Mouse (Mus musculus) heart, postnatal 10 days (tissue): ENCODE measurements around the gene Prdx2. TPM values are rescaled to one million over a fixed set of nuclear protein-coding genes. Genes with fewer than 3 reads are reported as not detected.

Experiments used
- DNase-seq, 2 experiments: peaks; one replicate each; pipeline ENCODE4 v3.0.0; 2021
- intact Hi-C: fragments of 180-260 bp; cut with DNase I; formaldehyde crosslinking; loops from one replicate; pipeline ENCODE4 v1.15.1; 2025
- total RNA-seq, 2 experiments: library from RNA; stranded (reverse); gene quantifications; 2 replicates each; pipeline ENCODE4 v1.2.3; 2021

Gene Prdx2
- total RNA-seq, 2 experiments from 2014 or later, result 689 to 769 TPM

DNA sequence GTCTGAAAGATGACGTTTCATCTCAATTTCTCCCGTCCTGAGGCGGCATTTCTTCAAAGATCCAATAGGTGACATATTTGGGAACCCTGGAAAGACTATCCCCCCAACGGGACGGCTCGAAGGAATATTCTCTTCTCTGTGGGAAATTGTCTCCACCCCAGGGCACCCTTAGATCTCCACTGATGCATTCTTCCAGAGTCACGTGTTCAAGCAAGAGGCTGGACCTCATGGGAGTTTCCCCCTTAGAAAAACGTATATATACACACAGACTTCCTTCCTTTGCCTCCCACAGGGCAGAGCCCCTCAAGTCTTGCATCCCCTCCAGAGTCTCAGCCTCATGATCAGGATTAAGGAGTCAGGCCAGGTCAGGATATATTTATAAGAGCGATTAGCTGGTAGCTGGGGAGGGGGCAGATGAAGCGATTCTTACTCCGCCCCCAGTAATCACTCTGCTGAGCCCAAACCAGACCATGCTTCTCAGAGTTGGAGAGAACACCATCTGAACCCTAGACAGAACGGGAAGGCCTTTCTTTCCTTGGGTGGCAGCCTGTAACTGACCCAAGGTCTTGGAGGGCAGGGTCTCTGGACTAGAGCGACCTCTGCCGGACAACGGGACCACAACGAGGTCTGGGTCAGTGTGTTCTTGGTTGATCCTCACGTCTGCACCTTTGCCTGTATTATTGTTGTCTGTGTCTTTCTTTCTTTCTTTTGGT lies 22.7 kb upstream of the Prdx2 start, which contains the start of gene Rtbdn:
Rtbdn (plus strand) TSS at position 464 of the 713 bp plus-strand sequence.
- no peak for DNase-seq
- intact Hi-C loops, result no loop called here

DNA sequence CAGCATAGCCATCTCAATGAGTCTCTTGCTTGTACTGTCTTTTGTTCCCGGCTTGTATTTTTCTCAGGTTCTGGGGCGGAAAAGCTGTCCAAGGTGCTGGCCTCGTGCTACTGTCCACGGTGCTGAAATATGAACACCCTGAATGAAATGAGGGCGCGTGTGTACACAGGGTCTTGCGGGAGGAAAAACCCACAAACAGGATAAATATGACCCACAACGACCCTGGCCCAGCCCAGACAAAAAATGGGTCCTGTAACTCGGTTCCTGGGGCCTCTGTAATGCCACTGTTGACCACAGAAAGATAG lies 22.2 kb upstream of the Prdx2 start:
- DNase-seq, result peak; percentile 61 to 73
- intact Hi-C loops, result no loop called here

DNA sequence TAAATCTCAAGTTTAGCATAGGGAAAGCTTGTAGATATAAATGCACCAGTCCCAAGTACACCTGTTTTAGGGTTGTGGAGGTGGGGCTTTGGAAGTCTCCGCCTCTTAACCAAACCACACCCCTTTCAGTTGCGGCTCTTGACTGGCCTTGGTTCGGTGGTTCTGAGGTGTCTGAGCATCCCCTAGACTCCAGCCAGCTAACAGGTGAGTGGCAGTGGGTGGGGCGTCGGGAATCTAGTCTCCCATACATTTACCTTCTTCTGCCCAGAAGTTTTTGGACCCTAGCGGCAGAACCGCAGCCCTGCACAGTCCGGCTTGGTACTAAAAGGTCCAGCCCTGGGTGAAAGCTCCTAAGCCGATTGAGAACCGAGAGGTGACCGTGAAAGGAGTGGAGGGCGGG lies 19.6 kb upstream of the Prdx2 start:
- intact Hi-C loops, result no loop called here
- DNase-seq, result no peak

DNA sequence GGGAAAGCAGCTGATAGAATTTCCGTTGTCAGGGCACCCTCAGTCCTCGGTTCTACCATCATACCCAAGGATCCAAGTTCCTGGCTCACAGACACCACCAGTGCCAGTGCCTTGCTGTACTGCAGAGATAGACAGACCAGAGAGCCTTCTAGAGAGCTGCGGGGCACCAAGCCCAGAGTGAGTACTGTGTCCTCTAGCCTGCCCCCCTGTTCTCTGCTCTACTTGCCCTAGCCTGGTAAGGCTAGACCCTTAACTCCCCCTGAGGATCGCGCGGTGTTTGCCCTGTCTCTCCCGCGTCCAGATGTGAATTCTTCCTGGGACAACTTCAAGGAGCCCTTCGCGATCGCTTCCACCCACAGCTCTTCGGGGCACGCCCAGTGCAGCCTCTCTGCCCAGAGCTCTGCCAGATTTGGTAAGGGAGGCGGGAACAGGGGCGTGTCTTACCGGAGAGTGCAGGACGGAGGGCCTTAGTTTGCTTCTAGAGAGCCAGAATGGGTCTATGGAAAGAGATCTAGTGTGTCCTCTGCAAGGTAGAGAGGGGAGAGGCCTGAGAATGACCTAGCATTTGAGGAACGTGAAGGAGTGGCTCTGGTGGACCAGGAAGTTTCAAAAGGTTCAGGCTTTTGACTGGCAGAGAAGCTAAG lies 16.7 kb upstream of the Prdx2 start:
- intact Hi-C loops, result no loop called here
- peak; percentile 35 to 56 for DNase-seq

DNA sequence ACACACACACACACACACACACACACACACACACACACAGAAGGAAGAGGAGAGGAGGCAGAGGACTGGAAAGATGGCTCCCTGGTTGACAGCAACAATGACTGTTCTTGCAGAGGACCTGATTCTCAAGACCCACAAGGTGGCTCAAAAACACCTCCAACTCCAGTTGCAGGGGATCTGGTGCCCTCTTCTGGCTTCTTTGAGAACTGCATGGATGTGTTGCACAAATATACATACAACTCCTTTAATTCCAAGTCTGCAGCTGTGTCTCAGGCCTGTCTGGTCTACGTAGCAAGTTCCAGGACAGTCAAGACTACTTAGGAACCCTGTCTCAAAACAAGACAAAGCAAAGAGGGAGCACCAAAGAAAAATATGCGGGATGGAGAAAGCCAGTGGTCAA lies 12.6 kb upstream of the Prdx2 start:
- DNase-seq, result peak; percentile 51 to 81
- intact Hi-C loops, result loop anchor here (5.0 kb wide), 1 partner anchor 41 kb away; no protein-coding TSS in a partner anchor

DNA sequence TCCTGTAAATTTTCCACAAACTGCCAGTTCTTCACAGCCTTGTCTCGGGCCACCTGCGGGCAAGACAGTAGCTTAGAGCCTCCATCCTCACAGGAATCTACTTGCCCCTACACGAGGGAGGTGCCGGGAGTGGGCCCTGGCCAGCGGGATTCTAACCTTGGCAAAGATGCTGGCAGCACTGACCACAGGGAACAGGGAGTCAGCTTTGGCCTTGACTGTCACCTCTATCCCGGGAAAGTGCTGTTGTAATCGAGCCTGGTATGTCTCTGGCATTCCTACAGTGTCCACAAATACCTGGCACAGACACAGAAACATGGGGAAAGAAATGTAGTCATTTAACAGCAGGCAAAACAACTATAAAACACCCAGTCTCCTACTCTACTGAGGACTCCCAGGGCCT lies 9.6 kb upstream of the Prdx2 start:
- intact Hi-C loops, result loop anchor here (5.0 kb wide), 1 partner anchor 37 kb away; no protein-coding TSS in a partner anchor
- DNase-seq, result peak; percentile 63 to 65

DNA sequence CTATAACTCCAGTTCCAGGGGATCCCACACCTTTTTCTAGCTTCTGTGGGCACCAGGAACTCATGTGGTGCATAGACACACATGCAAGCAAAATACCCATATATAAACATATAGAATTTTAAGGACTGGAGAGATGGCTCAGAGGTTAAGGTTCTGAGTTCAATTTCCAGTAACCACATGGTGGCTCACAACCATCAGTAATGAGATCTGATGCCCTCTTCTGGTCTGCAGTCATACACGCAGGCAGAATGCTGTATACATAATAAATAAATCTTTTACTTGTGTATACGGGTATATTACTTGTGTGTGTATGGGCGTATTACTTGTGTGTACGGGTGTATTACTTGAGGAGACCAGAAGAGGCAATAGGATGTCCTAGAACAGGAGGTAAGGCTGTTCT lies 5.4 kb upstream of the Prdx2 start:
- DNase-seq, result no peak
- intact Hi-C loops, result no loop called here

DNA sequence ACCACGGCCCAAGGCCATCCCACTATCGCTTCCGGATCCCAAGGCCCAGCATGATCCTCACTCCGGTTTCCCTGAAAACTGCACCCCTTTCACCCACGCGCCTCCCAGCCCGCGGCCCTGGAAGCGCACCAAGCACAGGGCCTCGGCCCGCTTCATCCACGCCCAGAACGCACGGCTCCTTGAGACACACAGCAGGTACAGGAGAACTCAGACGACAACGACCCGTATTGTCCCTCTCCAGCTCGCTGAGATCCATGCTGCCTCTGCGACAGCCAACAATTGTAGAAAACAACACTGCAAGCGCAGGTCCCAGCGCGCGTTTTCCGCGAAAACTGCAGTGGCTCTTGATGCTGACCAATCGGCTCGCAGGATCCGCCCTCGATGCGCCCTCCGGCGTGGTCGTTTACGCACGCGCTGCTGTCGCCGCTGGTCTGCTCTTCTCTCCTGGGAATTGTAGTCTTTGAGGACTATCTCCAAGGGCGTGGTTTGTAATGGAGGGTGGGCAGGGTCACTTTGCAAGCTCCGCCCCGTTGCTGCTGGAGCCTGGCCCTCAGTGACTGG lies 3.6 kb upstream of the Prdx2 start:
- peak; percentile 95 for DNase-seq
- intact Hi-C loops, result no loop called here

DNA sequence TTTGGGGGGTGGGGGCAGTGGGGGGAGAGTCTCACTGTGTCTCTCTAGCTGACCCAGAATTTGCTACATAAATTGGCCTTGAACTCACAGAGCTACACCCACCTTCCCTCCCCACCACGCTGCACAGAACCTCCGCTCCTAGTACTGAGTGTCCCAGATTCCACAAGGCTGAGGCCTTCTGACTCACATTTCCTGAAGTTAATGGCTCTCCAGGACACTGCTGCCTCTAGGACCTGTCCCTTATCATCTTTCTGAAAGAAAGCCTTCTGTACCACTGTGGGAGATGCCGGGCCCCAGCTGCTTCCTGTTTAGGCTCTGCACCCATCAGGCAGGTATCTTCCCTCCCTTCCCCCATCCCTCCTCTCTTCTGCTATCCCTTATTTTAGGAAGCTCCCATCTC lies 2.8 kb upstream of the Prdx2 start:
- intact Hi-C loops, result no loop called here

DNA sequence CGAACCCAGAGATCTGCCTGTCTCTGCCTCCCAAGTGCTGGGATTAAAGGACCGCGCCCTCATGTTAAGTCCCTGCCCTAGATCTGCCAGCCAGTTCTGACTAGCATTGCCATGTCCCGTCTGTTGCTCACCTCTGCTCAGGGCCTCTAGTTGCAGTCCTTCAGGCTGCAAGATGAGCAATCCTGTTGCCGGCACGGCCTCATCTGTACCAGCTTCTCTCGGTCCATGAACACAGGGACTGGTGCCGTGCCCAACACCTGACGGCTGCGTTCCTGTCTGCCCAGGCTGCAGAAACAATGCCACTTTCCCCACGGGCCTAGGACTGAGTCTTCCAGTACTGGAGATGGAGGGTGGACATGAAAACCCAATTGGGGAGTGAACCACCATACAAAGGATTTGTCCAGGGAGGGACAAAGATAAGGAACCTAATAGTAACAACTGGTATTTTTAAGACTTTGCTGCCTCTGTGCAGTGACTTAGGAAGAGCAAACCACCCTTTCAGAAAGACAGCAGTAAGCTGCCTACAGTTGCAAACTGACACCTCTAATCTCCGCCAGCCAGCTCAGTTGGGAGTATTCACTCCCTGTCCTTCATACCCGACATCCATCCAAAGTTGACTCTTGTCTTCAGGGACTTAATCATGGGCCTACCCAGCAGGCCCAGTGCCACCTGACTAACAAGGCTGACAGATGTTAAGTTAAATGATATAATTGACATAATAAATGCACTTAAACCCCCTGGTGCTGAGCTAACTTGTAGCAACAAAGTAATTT lies 1.7 kb upstream of the Prdx2 start:
- DNase-seq, result no peak
- intact Hi-C loops, result no loop called here

More for the DNA sequence above, 2.8 kb upstream of the Prdx2 start:
- no peak for DNase-seq

DNA sequence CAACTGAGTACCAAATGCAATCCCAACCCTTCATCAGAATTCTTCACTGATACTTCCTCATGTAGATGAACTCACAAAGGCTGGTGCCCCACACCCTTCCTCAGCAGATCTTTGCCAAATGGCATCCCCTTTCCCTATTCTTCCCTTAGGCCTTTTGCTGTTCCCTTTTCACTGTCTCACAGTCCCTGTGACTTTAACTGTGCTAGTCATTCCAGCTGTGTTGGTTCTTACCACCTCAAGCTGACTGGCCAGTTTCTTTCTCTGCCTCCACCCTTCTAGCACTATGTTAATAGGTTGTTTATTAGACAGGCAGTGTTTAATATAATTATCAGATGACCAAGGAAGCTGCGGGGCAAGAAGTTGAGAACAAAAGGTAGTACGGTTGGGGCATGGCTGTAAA lies 737 bp upstream of the Prdx2 start:
- intact Hi-C loops, result no loop called here
- DNase-seq, result no peak

DNA sequence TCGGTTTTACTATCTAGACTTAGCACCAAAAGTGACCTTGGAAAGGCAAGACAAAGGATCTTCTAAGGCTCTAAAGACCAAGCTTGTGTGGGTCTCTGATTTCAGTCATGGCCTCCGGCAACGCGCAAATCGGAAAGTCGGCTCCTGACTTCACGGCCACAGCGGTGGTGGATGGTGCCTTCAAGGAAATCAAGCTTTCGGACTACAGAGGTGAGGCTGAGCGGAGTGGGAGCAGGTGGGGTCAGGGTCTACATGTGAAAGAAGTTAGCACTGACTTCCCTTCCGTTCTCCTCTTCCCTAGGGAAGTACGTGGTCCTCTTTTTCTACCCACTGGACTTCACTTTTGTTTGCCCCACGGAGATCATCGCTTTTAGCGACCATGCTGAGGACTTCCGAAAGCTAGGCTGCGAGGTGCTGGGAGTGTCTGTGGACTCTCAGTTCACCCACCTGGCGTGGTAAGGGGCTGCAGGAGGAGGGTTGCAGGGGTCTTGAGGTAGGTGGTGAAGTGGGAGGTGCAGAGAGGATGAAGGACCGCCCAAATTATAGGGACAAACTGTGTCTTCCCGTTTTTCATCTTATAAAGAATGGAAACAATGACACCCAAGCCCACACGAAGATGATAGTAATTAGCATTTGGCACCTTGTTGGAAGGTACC lies 876 bp downstream of the Prdx2 start:
- no peak for DNase-seq
- intact Hi-C loops, result no loop called here

DNA sequence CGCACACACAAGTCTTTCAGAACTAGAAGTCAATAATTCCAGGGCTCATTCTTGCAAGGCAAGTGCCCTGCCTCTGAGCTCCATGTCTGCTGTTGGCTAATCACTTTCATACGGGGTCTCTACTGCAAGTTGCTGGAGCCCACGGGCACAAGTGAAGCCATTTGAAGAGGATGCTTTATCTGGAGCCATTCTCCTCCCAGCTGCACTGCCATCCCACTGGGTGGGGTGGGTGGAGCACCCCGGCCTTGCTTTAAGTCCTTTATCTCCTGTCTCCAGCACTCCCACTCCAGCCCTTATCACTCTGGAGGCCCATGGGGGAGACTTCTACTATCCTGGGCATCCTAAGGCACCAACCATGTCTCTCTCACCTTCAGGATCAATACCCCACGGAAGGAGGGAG lies 1.5 kb downstream of the Prdx2 start:
- DNase-seq, result no peak

DNA sequence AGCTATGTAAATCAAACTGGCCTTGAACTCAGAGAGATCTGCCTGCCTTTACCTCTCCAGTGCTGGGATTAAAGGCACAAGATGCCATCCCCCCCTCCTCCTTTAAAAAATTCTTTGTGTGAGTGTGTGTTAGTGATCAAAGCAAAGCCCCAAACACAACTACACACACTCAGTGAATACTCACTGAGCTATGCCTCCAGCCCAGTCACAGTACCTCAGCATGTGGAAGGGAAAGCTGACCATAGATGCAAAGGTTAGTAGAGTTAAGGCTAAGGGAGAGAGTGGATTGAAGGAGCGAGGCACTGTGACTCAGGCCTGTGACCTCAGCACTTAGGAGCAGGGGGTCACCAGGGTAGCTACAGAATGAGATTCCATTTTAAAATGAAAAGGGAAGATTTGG lies 3.7 kb downstream of the Prdx2 start:
- intact Hi-C loops, result no loop called here
- DNase-seq, result no peak

More for the DNA sequence above, 1.5 kb downstream of the Prdx2 start:
- intact Hi-C loops, result no loop called here

DNA sequence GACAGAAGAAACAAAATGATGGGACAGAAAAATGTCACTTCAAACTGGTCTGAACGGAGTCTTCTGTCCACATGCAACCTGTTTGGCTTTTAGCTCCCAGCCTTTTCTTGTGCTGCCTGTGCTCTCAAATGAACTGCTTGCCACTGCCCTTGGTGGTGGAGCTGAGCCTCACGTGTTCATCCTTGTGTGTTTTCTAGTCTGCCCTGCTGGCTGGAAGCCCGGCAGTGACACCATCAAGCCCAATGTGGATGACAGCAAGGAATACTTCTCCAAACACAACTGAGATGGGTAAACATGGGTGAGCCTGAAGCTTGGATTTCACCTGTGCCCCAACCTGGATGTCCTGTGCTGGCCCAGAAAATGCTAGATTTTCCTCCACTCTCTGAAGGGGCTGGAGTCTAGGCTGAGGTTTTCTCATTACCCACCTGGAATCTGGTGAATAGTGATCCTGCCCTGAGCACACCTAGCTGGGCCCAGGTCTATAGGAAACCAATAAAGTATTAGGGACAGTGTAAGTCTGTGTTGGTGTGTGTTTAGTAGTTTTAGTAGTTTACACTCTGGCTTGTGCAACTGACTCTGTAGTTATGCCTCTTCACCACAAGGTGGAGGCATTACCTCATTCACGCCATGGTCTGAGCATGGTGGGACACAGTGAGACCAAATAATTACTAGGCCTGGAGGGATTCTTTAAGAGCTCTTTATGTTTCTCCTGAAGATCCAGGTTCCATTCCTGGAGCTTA lies 4.6 kb downstream of the Prdx2 start:
- intact Hi-C loops, result loop anchor here (1.0 to 2.0 kb wide), 2 partner anchors 16 to 51 kb away; partner anchors contain the start of genes Asna1 and Hook2

DNA sequence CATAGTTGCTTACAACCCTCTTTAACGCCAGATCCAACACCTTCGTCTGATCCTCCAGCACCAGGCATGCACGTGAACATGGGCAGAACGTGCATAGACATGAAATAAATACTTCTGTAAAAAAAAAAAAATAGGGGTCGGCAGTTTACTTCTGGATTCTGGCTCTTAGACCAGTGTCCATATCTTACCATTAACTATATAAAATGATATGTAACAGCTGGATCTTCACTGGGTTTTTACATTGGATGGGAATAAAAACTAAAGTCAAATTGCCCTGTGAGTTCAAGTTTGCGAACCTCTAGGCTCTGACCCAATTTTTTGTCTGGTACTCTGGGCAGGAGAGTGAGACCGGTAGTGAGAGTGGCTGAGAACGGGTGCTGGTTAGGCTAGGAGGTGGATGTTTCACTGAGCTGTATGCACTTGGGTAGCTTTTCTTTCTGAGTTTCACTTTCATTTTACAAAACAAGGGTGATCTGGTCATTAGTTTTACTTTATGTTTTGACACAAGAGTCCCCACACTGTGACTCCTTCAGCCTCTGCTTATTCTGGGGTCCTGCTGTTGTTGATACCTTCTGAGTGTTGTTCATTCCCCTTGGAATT lies 5.3 kb downstream of the Prdx2 start:
- intact Hi-C loops, result loop anchor here (1.0 to 5.0 kb wide), 3 partner anchors 16 to 312 kb away; partner anchors contain the start of genes Asna1, Hook2 and Ier2
- no peak for DNase-seq

More for the DNA sequence above, 4.6 kb downstream of the Prdx2 start:
- DNase-seq, result peak; percentile 78 to 82

DNA sequence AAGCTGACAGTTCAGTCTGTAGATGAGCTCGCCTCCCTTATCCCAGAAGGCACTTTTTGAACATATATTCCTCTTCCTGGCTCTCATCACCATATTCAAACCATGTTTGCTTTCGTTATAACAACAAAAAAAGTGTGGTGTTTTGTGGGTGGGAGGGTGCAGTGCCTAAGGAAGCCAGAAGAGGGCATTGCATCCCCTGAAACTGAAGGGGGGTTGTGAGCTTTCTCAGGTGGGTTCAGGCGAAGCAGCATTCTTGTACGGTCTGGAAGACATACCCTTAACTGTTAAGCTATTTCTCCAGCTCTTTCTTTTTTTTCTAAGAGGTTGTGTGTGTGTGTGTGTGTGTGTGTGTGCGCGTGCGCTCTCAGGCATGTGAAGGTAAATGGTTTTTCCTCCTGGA lies 6.0 kb downstream of the Prdx2 start:
- DNase-seq, result peak; percentile 69 to 82
- intact Hi-C loops, result loop anchor here (2.0 to 5.0 kb wide), 2 partner anchors 49 to 313 kb away; partner anchors contain the start of genes Asna1 and Ier2

DNA sequence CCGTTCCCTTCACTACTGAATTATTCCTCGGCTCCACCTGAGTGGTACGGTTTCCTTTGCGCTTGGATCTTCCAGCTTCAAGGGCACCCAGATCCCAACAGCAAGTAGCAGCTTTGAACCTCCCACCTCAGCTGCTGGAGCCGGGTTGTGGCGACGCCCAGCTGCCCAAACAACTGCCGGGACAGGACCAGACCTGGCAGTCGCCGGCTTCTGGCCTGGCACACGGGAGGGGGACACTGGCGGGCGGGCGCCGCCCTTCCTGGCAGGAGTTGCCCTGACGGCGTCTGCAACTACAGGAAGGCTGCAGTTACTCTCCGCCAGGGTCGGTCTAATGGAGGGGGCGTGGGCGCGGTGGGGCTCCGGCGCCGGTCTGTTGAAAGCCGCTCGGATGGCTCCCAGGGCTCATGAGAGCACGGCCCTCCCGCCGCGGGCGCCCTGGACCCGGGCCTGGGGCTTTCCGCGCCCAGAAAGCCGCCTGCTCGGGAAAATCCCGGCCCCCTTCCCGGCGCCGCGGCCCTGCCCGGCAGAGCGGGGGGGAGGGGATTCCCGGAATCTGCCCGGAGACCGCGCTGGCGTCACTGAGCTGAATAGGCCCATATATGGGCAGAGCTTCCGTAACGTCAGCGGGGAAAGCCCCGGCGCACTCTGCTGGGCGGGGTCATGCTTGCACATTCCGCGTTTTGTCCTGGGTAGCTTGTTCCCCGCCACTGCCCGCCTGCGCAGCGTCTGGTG lies 6.8 kb downstream of the Prdx2 start:
- intact Hi-C loops, result loop anchor here (5.0 kb wide), 1 partner anchor 314 kb away; the partner anchor contains the start of gene Ier2

More for the DNA sequence above, 6.8 kb downstream of the Prdx2 start:
- peak; percentile 98 for DNase-seq
